In the genomic region with DNA sequence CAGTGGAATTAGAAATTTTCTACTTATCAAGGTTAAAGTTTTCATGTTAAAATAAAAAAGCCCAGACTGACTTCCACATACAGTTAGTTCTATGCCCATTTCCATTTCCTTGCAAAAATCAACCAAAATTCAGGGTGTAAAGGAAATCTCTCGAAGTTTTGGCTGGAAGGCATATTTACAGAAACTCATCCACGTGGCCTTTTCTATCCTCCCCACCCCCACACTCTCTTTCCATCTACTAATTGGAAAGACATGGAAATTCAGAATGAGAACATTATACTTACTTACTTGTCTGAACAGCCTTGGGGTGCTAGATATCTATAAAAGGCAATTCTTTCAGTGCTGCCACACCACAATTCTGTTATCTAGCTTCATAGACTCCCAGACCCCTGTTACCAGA, we compare ENCODE assay signal across 24 mouse cellular contexts.
DNase-seq lines count a peak whose midpoint lies in the region; ATAC-seq lines count a peak whose summit lies in the region.
"Had no signal": no experiment of that assay in that cellular context is flagged by ENCODE, and none has a peak within 500 bp of the region (broad histone marks: within the 10 kb centered on the region; RNA-seq: fewer than 3 reads in every experiment).

No protein-coding gene starts in this region.

- H3K27ac ChIP-seq in heart, embryonic 12.5 days (ENCODE audit: poor library complexity, severe bottlenecking): peak overlapping the region; percentile 27; the same call in 1 of the 2 replicates
- peak overlapping the region; percentile 53 for H3K27ac ChIP-seq in lung, embryonic 15.5 days
- no peak overlapping the region for H3K27ac ChIP-seq in liver, embryonic 12.5 days
- H3K27ac ChIP-seq: hindbrain, embryonic 14.5 days; left cerebral cortex, adult 2 months; liver, embryonic 13.5 days; midbrain, embryonic 15.5 days; neural tube, embryonic 15.5 days had no signal

- ATAC-seq in heart, embryonic 12.5 days (ENCODE audit: insufficient number of reproducible peaks, low FRiP score): no peak
- no peak for ATAC-seq in lung, embryonic 15.5 days (ENCODE audit: borderline replicate concordance, extremely low read depth, low FRiP score, low TSS enrichment)
- no peak for ATAC-seq in liver, embryonic 12.5 days
- ATAC-seq: midbrain, embryonic 15.5 days had no signal

- DNase-seq in cerebellum, postnatal 10 days: peak; percentile 50 to 71
- no peak for DNase-seq in cerebellum, postnatal 25 days
- no peak for DNase-seq in heart, adult 11 months
- no peak for DNase-seq in lung, adult 18-20 months
- DNase-seq in thymus, adult 18-20 months: no peak
- DNase-seq: adrenal gland, postnatal 36 days; cerebellum, adult 18-20 months; kidney, adult 8-10 months; kidney, postnatal 14 days; left cerebral cortex, postnatal 4 days; liver, embryonic 13.5 days; lung, postnatal 14 days; right cerebral cortex, postnatal 14 days; spleen, adult 18-20 months; thymus, postnatal 4 days had no signal

- no peak overlapping the region for H3K9ac ChIP-seq in heart, embryonic 12.5 days
- no peak overlapping the region for H3K9ac ChIP-seq in lung, embryonic 15.5 days
- no peak overlapping the region for H3K9ac ChIP-seq in liver, embryonic 12.5 days
- H3K9ac ChIP-seq: hindbrain, embryonic 14.5 days; liver, embryonic 13.5 days; midbrain, embryonic 15.5 days; neural tube, embryonic 15.5 days had no signal

- peaks cover 17% of the 10 kb centered on the region for H3K4me1 ChIP-seq in heart, embryonic 12.5 days (replicated peaks)
- peaks cover 18% of the 10 kb centered on the region for H3K4me1 ChIP-seq in lung, embryonic 15.5 days
- H3K4me1 ChIP-seq in liver, embryonic 12.5 days: no peaks in the 10 kb centered on the region
- H3K4me1 ChIP-seq: liver, embryonic 13.5 days had no signal

- no peaks in the 10 kb centered on the region for H3K36me3 ChIP-seq in heart, embryonic 12.5 days
- no peaks in the 10 kb centered on the region for H3K36me3 ChIP-seq in lung, embryonic 15.5 days
- no peaks in the 10 kb centered on the region for H3K36me3 ChIP-seq in liver, embryonic 12.5 days
- H3K36me3 ChIP-seq: G1E; liver, embryonic 13.5 days; midbrain, embryonic 15.5 days; neural tube, embryonic 15.5 days had no signal

- H3K4me2 ChIP-seq in heart, embryonic 12.5 days: no peak overlapping the region
- no peak overlapping the region for H3K4me2 ChIP-seq in lung, embryonic 15.5 days
- no peak overlapping the region for H3K4me2 ChIP-seq in liver, embryonic 12.5 days
- H3K4me2 ChIP-seq: hindbrain, embryonic 14.5 days; liver, embryonic 13.5 days; midbrain, embryonic 15.5 days; neural tube, embryonic 15.5 days had no signal

- no peaks in the 10 kb centered on the region for H3K27me3 ChIP-seq in heart, embryonic 12.5 days (replicated peaks)
- H3K27me3 ChIP-seq in lung, embryonic 15.5 days: no peaks in the 10 kb centered on the region
- no peaks in the 10 kb centered on the region for H3K27me3 ChIP-seq in liver, embryonic 12.5 days (replicated peaks)
- H3K27me3 ChIP-seq: liver, embryonic 13.5 days; midbrain, embryonic 15.5 days; neural tube, embryonic 15.5 days had no signal

- 29% methylated on average over 2 of the region's 2 CpGs for WGBS in heart, embryonic 12.5 days
- 37% methylated on average over 2 of the region's 2 CpGs for WGBS in lung, embryonic 15.5 days
- WGBS in liver, embryonic 12.5 days (ENCODE audit: insufficient replicate concordance): 54% methylated on average over 2 of the region's 2 CpGs

- H3K4me3 ChIP-seq in heart, embryonic 12.5 days: no peak overlapping the region
- H3K4me3 ChIP-seq in lung, embryonic 15.5 days: no peak overlapping the region
- no peak overlapping the region for H3K4me3 ChIP-seq in liver, embryonic 12.5 days
- H3K4me3 ChIP-seq: left cerebral cortex, adult 2 months; liver, embryonic 13.5 days; midbrain, embryonic 15.5 days; myocyte; neural tube, embryonic 15.5 days had no signal

- H3K9me3 ChIP-seq in heart, embryonic 12.5 days (replicated peaks): no peaks in the 10 kb centered on the region
- H3K9me3 ChIP-seq in lung, embryonic 15.5 days: no peaks in the 10 kb centered on the region
- no peaks in the 10 kb centered on the region for H3K9me3 ChIP-seq in liver, embryonic 12.5 days (replicated peaks)
- H3K9me3 ChIP-seq: liver, embryonic 13.5 days; midbrain, embryonic 15.5 days; neural tube, embryonic 15.5 days had no signal

Comparison
In these comparisons a context has a peak if more than half of its experiments do, and no peak if none do; other contexts are left out.
1. DNase-seq: peak in cerebellum, postnatal 10 days (2 of 2); none in cerebellum, postnatal 25 days (0 of 2), heart, adult 11 months (single experiment), lung, adult 18-20 months (0 of 2) and thymus, adult 18-20 months (0 of 2).